Mouse (Mus musculus): Measurements from ENCODE around the gene Tbx10. TPM values are rescaled to one million over a fixed set of nuclear protein-coding genes. Genes with fewer than 3 reads are reported as not detected.
"Not testable (repeated sequence)": the region's sequence is repeated elsewhere in the genome, so short reads cannot be mapped to it uniquely, and the experiment has no call there.

Gene Tbx10
- polyA plus RNA-seq, 1 experiment, result 0.02 TPM

DNA sequence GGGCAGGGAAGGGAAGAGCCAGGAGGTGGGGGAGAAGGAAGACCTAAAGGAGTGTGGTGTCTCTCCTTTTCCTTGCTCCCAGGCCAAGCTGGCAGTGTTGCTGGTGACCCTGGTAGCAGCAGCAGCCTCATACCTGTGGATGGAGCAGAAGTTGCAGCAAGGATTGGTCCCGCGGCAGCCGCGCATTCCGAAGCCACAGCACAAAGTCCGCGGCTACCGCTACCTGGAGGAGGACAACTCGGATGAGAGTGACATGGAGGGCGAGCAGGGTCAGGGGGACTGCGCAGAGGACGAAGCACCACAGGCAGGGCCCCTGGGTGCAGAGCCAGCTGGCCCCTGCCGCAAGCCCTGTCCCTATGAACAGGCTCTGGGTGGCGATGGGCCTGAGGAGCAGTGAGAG, 44.0 kb upstream of the Tbx10 start:
- no peak for TF ChIP-seq USF1 (IDR thresholded peaks at IDR 0.05; ENCODE audit: low read depth)
- TF ChIP-seq MYOD1 (IDR thresholded peaks at IDR 0.05; ENCODE audit: control insufficient read depth, insufficient read length, low read depth), result no peak
- no peak for TF ChIP-seq FOSL1 (IDR thresholded peaks at IDR 0.05; ENCODE audit: insufficient read depth, low read length, poor library complexity, severe bottlenecking)
- TF ChIP-seq CEBPB (IDR thresholded peaks at IDR 0.05; ENCODE audit: low read depth), result no peak
- TF ChIP-seq MAX (IDR thresholded peaks at IDR 0.05), result no peak
- no peak for TF ChIP-seq CTCF (IDR thresholded peaks at IDR 0.05; ENCODE audit: control insufficient read depth, insufficient read depth, insufficient read length)
- no peak for TF ChIP-seq MYOG (IDR thresholded peaks at IDR 0.05; ENCODE audit: control insufficient read depth, extremely low read depth, insufficient read length)
- Histone ChIP-seq H3K4me3 (ENCODE audit: insufficient read depth, poor library complexity, severe bottlenecking) (no peak overlapping the region), H3K36me3 (ENCODE audit: control insufficient read depth, insufficient read depth) (no peaks in the 10 kb centered on the region), H3K27me3 (ENCODE audit: control insufficient read depth, insufficient read depth, insufficient read length) (no peaks in the 10 kb centered on the region), H3K79me3 (ENCODE audit: low read depth) (no peaks in the 10 kb centered on the region), H3ac (ENCODE audit: control insufficient read depth, insufficient read length, low read depth) (no peak overlapping the region), H3K79me2 (ENCODE audit: control insufficient read depth, insufficient read depth) (no peaks in the 10 kb centered on the region)

DNA sequence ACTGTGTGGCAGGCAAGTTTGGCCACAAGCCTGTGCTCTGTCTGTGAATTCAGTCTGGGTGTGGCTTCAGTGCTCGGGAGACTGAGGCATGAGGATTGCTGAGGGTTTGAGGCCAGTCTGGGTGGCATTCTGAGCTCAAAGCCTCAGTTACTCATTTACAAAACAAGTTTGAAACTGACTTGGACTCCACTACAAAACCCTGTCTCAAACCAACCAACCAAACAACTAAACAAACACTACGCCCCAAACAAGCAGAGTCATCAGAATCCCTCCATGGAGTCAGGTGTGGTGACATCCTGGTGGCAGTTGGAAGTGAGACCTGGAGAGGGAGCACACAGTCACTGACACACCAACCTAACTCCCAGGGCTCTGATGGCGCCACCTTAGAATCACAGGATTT, 42.2 kb upstream of the Tbx10 start:
- Histone ChIP-seq H3K36me3 (ENCODE audit: control insufficient read depth, insufficient read depth) (no peaks in the 10 kb centered on the region), H3K79me3 (ENCODE audit: low read depth) (no peaks in the 10 kb centered on the region), H3ac (ENCODE audit: control insufficient read depth, insufficient read length, low read depth) (no peak overlapping the region), H3K27me3 (ENCODE audit: control insufficient read depth, insufficient read depth, insufficient read length) (no peaks in the 10 kb centered on the region), H3K79me2 (ENCODE audit: control insufficient read depth, insufficient read depth) (no peaks in the 10 kb centered on the region), H3K4me3 (ENCODE audit: insufficient read depth, poor library complexity, severe bottlenecking) (no peak overlapping the region)
- no peak for TF ChIP-seq CEBPB (IDR thresholded peaks at IDR 0.05; ENCODE audit: low read depth)
- no peak for TF ChIP-seq MAX (IDR thresholded peaks at IDR 0.05)
- no peak for TF ChIP-seq FOSL1 (IDR thresholded peaks at IDR 0.05; ENCODE audit: insufficient read depth, low read length, poor library complexity, severe bottlenecking)
- TF ChIP-seq MYOG (IDR thresholded peaks at IDR 0.05; ENCODE audit: control insufficient read depth, extremely low read depth, insufficient read length), result no peak

DNA sequence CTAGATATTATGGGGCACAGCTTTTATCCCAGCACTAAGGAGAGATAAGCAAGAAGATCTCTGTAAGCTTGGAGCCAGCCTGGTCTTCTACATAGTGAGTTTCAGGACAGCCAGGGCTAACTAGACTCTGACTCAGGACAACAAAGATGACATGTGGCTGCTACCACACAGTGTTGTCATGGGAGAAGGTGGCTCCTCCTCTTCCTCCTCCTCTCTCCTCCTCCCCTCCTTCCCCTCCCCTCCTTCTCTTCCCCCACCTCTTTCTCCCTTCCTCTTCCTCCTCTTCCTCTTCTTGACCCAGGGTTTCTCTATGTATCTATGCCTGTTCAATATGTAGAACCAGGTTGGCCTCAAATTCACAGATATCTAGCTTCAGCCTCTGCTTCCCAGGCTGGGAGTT, 41.1 kb upstream of the Tbx10 start:
- H3K79me3 ChIP-seq (ENCODE audit: low read depth), result no peaks in the 10 kb centered on the region
- H3K4me3 ChIP-seq (ENCODE audit: insufficient read depth, poor library complexity, severe bottlenecking), result no peak overlapping the region
- TF ChIP-seq MYOG (IDR thresholded peaks at IDR 0.05; ENCODE audit: control insufficient read depth, extremely low read depth, insufficient read length), result no peak
- TF ChIP-seq CTCF (IDR thresholded peaks at IDR 0.05; ENCODE audit: control insufficient read depth, insufficient read depth, insufficient read length), result no peak
- no peak for TF ChIP-seq CEBPB (IDR thresholded peaks at IDR 0.05; ENCODE audit: low read depth)
- no peak for TF ChIP-seq USF1 (IDR thresholded peaks at IDR 0.05; ENCODE audit: low read depth)
- no peak for TF ChIP-seq MAX (IDR thresholded peaks at IDR 0.05)
- no peak for TF ChIP-seq FOSL1 (IDR thresholded peaks at IDR 0.05; ENCODE audit: insufficient read depth, low read length, poor library complexity, severe bottlenecking)
- TF ChIP-seq MYOD1 (IDR thresholded peaks at IDR 0.05; ENCODE audit: control insufficient read depth, insufficient read length, low read depth), result no peak
- no peak overlapping the region for H3ac ChIP-seq (ENCODE audit: control insufficient read depth, insufficient read length, low read depth)
- no peaks in the 10 kb centered on the region for H3K27me3 ChIP-seq (ENCODE audit: control insufficient read depth, insufficient read depth, insufficient read length)
- H3K36me3 ChIP-seq (ENCODE audit: control insufficient read depth, insufficient read depth), result no peaks in the 10 kb centered on the region
- no peaks in the 10 kb centered on the region for H3K79me2 ChIP-seq (ENCODE audit: control insufficient read depth, insufficient read depth)

DNA sequence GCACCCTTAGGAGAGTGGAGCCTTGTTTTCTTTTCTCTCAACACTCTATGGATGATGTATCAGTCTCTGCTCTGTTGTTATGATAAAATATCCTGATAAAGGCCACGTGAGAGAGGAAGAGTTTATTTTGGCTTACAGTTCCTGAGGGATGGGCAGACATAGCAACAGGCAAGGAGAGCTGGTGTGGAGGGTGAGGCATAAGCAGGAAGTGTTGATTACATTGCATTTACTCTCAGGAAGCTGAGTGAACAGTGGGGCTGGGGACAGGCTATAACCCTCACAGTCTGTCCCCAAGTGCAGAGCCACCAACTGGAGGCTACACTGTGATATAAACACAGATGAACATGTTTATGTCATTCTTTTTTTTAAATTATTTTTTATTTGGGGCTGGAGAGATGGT, 40.5 kb upstream of the Tbx10 start:
- H3K36me3 ChIP-seq (ENCODE audit: control insufficient read depth, insufficient read depth), result no peaks in the 10 kb centered on the region
- no peaks in the 10 kb centered on the region for H3K79me3 ChIP-seq (ENCODE audit: low read depth)
- TF ChIP-seq MYOG (IDR thresholded peaks at IDR 0.05; ENCODE audit: control insufficient read depth, extremely low read depth, insufficient read length), result no peak
- no peak for TF ChIP-seq MYOD1 (IDR thresholded peaks at IDR 0.05; ENCODE audit: control insufficient read depth, insufficient read length, low read depth)
- no peak for TF ChIP-seq FOSL1 (IDR thresholded peaks at IDR 0.05; ENCODE audit: insufficient read depth, low read length, poor library complexity, severe bottlenecking)
- no peak for TF ChIP-seq CEBPB (IDR thresholded peaks at IDR 0.05; ENCODE audit: low read depth)
- no peak for TF ChIP-seq MAX (IDR thresholded peaks at IDR 0.05)
- TF ChIP-seq CTCF (IDR thresholded peaks at IDR 0.05; ENCODE audit: control insufficient read depth, insufficient read depth, insufficient read length), result no peak
- TF ChIP-seq USF1 (IDR thresholded peaks at IDR 0.05; ENCODE audit: low read depth), result no peak
- no peak overlapping the region for H3K4me3 ChIP-seq (ENCODE audit: insufficient read depth, poor library complexity, severe bottlenecking)
- H3K27me3 ChIP-seq (ENCODE audit: control insufficient read depth, insufficient read depth, insufficient read length), result no peaks in the 10 kb centered on the region
- H3K79me2 ChIP-seq (ENCODE audit: control insufficient read depth, insufficient read depth), result no peaks in the 10 kb centered on the region
- no peak overlapping the region for H3ac ChIP-seq (ENCODE audit: control insufficient read depth, insufficient read length, low read depth)

DNA sequence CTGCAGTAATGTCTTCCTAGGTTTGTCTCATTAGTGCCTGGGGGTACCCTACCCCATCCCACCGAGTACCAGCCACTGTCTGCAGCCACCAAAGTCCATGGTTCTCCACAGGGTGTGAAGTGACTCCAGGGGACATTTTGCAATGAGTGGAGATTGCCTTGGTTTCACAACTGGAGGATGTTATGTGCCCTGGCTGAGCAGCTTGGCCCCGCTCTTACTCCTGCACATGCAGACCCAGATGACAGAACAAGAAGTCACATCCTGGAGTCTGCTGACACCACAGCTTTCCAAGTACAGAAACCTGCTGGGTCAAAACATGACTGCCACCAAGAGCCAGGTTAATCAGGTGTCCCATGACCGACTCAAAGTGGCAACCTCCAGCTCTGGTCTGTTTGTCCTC, 37.5 kb upstream of the Tbx10 start:
- H3K79me2 ChIP-seq (ENCODE audit: control insufficient read depth, insufficient read depth), result no peaks in the 10 kb centered on the region
- no peak overlapping the region for H3ac ChIP-seq (ENCODE audit: control insufficient read depth, insufficient read length, low read depth)
- no peak overlapping the region for H3K4me3 ChIP-seq (ENCODE audit: insufficient read depth, poor library complexity, severe bottlenecking)
- no peaks in the 10 kb centered on the region for H3K36me3 ChIP-seq (ENCODE audit: control insufficient read depth, insufficient read depth)
- H3K27me3 ChIP-seq (ENCODE audit: control insufficient read depth, insufficient read depth, insufficient read length), result no peaks in the 10 kb centered on the region
- no peaks in the 10 kb centered on the region for H3K79me3 ChIP-seq (ENCODE audit: low read depth)
- TF ChIP-seq CEBPB (IDR thresholded peaks at IDR 0.05; ENCODE audit: low read depth) (no peak), MYOD1 (IDR thresholded peaks at IDR 0.05; ENCODE audit: control insufficient read depth, insufficient read length, low read depth) (no peak), USF1 (IDR thresholded peaks at IDR 0.05; ENCODE audit: low read depth) (no peak), CTCF (IDR thresholded peaks at IDR 0.05; ENCODE audit: control insufficient read depth, insufficient read depth, insufficient read length) (no peak), MAX (IDR thresholded peaks at IDR 0.05) (no peak), FOSL1 (IDR thresholded peaks at IDR 0.05; ENCODE audit: insufficient read depth, low read length, poor library complexity, severe bottlenecking) (no peak), MYOG (IDR thresholded peaks at IDR 0.05; ENCODE audit: control insufficient read depth, extremely low read depth, insufficient read length) (no peak)

DNA sequence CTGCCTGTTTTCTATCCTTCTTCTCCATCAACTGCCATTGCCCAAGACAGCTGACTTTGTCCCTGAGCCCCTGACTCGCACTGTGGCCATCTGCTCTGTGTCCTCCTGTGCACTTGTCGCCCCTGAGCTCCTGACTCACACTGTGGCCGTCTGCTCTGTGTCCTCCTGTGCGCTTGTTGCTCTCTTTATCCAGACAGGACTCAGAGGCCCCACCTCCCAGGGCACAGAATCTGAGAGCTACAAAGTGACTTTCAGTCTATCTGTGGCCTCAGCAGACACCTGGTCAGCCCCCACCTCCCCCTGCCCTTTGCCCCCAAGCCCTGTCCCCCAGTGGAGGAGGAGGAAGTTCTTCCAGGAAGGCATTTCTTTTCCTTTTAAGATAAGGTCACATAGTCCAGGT, 36.7 kb upstream of the Tbx10 start:
- H3K4me3 ChIP-seq (ENCODE audit: insufficient read depth, poor library complexity, severe bottlenecking), result no peak overlapping the region
- no peaks in the 10 kb centered on the region for H3K79me3 ChIP-seq (ENCODE audit: low read depth)
- no peaks in the 10 kb centered on the region for H3K79me2 ChIP-seq (ENCODE audit: control insufficient read depth, insufficient read depth)
- TF ChIP-seq CEBPB (IDR thresholded peaks at IDR 0.05; ENCODE audit: low read depth) (no peak), FOSL1 (IDR thresholded peaks at IDR 0.05; ENCODE audit: insufficient read depth, low read length, poor library complexity, severe bottlenecking) (no peak), MYOD1 (IDR thresholded peaks at IDR 0.05; ENCODE audit: control insufficient read depth, insufficient read length, low read depth) (no peak), MAX (IDR thresholded peaks at IDR 0.05) (no peak), CTCF (IDR thresholded peaks at IDR 0.05; ENCODE audit: control insufficient read depth, insufficient read depth, insufficient read length) (no peak), USF1 (IDR thresholded peaks at IDR 0.05; ENCODE audit: low read depth) (no peak)
- H3ac ChIP-seq (ENCODE audit: control insufficient read depth, insufficient read length, low read depth), result no peak overlapping the region
- H3K36me3 ChIP-seq (ENCODE audit: control insufficient read depth, insufficient read depth), result no peaks in the 10 kb centered on the region
- no peaks in the 10 kb centered on the region for H3K27me3 ChIP-seq (ENCODE audit: control insufficient read depth, insufficient read depth, insufficient read length)

DNA sequence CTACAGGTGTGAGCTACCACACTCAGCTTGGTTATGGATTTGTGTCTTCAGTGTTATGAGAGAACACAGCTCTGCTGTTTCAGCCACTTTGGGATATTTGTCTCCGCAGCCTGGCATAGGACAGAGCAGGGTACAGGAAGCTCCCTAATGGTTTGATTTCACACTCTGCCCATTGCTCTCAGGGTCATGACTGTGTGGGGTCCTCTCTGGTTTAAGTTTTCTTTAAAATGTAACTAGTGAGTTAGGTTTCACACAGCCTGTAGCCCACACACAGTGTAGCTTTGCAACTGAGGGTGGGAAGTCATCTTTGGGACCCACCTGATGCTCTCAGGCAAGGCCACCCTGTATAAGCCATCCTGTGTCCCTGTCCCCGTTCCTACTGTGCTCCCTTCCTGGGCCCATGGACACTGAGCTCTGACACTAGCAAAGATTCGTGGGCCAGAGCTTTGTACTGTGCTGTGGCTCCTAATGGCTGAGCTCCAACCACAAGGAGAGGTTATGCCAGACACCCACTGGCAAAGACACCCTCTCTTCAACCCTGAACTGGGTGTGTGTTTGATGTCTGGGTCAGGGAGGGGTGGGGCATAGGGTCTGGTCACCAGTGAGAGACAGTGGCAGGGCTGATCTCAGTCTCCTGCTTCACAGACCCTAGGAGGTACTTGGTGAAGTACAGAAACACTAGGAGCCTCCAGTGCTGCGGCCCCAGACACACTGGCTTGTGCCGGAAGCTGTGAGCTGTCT, 35.1 kb upstream of the Tbx10 start:
- not testable (repeated sequence) for H3K4me3 ChIP-seq (ENCODE audit: insufficient read depth, poor library complexity, severe bottlenecking); H3K27me3 ChIP-seq (ENCODE audit: control insufficient read depth, insufficient read depth, insufficient read length); H3K36me3 ChIP-seq (ENCODE audit: control insufficient read depth, insufficient read depth)

More for the DNA sequence above, 35.1 kb upstream of the Tbx10 start:
- not testable (repeated sequence) for H3ac ChIP-seq (ENCODE audit: control insufficient read depth, insufficient read length, low read depth); H3K79me3 ChIP-seq (ENCODE audit: low read depth); H3K79me2 ChIP-seq (ENCODE audit: control insufficient read depth, insufficient read depth)

All from C2C12 (cell line).